Mouse (Mus musculus) testis, adult 2 months (tissue): ENCODE data around the gene Mettl17.

ENCODE experiments used
- CTCF ChIP-seq: fragments of 200-500 bp; IDR thresholded peaks from 2 replicates; pipeline ENCODE4 v1.5.1; 2012; ENCODE audit warnings: low read depth, mild to moderate bottlenecking, inconsistent platforms, low read length, moderate library complexity; ENCODE audit not compliant: control insufficient read depth, insufficient read depth, insufficient replicate concordance
- POLR2A ChIP-seq: fragments of 200-500 bp; IDR thresholded peaks from 2 replicates; pipeline ENCODE4 v1.6.1; 2012; ENCODE audit warnings: low read depth, mild to moderate bottlenecking, inconsistent platforms, low read length, moderate library complexity; ENCODE audit not compliant: control insufficient read depth

GRCm38 (mm10) chr14:51842781-51843180, 41.9 kb upstream of the Mettl17 start:
- TF ChIP-seq POLR2A (no peak), CTCF (no peak)
